Mouse (Mus musculus) cerebellum, adult 2 months (tissue): ENCODE data around the gene Ddhd1.

Experiments used
- CTCF ChIP-seq: fragments of 200-500 bp; IDR thresholded peaks from 2 replicates; pipeline ENCODE4 v1.5.1; 2011; ENCODE audit warnings: low read depth, mild to moderate bottlenecking, control low read depth, low read length, moderate library complexity, borderline replicate concordance; ENCODE audit not compliant: insufficient read depth
- POLR2A ChIP-seq: fragments of 200-500 bp; IDR thresholded peaks from 2 replicates; pipeline ENCODE4 v1.6.1; 2011; ENCODE audit warnings: low read length, control low read depth, borderline replicate concordance; ENCODE audit not compliant: insufficient read depth

DNA sequence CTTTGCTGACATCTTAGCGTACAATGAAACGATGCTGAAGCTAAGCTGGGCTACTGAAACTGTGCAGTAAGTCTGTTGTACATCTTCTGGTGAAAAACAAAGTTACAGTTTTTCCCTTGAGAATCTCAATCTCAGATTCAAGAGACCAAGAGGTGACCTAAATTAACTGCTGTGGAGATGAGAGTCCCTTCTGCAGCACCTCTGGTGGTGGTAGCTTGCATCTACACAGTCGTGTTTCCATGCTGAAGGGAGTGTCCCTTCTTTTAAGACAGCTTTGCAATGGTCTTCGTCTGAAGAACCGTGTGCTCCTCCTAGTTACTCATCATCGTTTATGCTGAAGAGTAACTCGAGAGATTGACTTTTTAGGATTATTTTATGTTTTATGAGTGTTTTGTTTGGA lies 46.3 kb downstream of the Ddhd1 start:
- TF ChIP-seq POLR2A (no peak), CTCF (no peak)
